Mouse (Mus musculus): ENCODE data around the gene Anapc13. TPM values are rescaled to one million over a fixed set of nuclear protein-coding genes. Genes with fewer than 3 reads are reported as not detected.

The Anapc13 gene
- total RNA-seq (2022), result 100 to 1,000 TPM in 3 of 4 experiments, 10 to 100 TPM in 1; 93.1 to 131 (median 114) TPM

DNA sequence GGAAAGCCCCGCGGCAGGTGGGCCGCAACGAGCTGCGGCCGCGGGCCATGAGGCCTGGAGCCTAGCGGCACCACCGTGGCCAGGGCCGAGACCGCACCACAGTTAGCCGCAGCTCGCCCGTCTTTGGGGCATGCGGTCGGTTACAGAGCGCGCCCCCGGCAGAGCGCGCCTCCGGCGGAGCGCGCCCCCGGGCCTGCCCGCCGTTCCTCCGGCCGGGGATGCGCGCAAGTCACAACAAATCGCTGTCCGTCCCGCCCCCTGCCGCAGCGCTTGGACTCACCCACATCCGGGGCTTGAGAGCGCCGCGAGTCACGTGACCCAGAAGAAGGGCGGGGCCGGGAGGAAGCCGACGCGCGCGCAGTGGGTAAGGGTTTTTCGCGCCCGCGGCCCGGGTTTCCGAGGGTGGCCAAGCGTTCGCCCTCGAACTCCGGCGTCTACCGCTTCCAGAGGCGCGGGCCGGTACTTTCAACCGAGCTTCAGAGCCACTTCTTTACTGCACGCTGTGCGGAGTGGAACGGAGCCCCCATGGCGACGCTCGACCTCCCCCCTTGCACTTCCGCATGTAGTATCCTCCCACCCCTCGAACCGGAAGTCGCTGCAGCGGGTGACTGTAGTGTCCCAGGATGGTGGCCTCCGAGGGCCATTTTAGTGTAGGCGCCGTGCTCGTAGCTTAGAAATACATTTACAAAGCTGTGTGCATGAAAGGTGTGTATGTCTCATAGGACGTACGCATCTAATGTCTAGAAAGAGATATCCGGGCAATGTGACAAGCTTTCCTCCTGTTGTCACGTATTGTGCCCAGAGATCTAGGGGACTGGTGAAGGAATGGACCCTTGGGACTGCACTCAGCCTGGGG lies at the start of gene Anapc13, which contains the start of gene Cep63:
Gene Anapc13, plus strand, starts transcription at position 314 of the 856 bp plus-strand sequence.
Gene Cep63, minus strand, starts transcription at position 552 of the 856 bp plus-strand sequence.
- DNase-seq (ENCODE audit: low spot score in 2 of 2), result peak; percentile 93 to 98

DNA sequence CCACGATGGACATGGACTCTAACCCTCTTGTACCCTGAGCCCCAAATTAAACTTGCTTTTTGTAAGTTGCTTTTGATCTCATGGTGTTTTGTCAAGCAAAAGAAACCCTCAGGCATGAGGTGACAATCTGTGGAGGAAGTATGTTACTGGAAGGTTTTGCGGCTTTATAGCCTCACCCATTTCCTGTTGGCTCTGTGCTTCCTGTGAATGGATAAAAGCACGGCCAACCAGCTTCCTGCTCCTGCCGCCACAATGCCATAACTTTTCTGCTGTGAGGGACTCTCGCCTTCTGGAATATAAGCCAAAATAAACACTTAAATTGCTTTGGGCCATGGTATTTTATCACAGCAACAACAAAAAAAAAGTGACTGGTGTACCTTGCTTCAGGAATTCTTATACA lies 48.6 kb upstream of the Anapc13 start:
- no peak for DNase-seq (ENCODE audit: low spot score in 2 of 2)

DNA sequence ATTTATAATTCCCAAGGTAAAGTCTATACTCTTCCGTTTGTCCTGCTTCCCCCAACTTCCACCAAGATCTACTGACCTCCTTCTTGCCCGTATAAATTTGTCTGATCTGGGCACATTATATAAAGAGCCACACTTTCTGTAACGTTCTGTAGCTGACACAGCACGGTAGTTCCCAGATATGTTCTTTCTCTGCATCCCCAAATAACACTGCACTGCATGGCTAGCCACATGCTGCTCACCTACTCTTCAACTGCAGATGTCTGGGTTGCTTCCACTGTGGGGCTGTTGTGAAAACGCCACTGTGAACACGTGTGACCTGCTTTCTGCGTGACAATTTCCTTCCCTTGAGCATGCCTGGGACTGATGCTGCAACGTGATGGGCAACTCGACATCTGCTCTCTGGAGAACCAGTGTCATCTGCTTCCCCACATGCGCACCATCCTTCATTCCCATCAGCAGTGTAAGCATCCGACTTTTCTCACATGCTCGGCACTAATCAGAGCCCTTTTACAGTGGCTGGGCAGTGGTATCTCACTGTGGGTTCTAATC lies 44.1 kb upstream of the Anapc13 start:
- DNase-seq (ENCODE audit: low spot score in 2 of 2), result no peak

DNA sequence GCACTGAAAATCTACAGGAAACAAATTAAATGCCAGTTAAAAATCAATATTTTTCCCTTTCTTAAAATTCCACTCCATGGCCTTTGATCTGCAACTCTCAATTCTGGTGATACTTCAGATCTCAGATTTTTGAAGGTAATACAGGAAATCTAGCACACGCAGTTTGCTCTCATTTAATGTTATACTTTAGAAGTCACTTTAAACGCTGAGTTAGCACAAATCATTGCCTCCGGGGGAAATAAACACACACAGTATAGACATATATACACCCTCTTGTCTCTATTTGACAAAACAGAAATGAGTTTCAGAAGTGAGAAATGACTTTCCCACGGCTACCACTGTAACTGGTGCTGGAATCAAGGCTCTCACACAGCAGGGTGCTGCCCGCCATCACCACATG lies 38.7 kb upstream of the Anapc13 start:
- DNase-seq (ENCODE audit: low spot score in 2 of 2), result no peak

DNA sequence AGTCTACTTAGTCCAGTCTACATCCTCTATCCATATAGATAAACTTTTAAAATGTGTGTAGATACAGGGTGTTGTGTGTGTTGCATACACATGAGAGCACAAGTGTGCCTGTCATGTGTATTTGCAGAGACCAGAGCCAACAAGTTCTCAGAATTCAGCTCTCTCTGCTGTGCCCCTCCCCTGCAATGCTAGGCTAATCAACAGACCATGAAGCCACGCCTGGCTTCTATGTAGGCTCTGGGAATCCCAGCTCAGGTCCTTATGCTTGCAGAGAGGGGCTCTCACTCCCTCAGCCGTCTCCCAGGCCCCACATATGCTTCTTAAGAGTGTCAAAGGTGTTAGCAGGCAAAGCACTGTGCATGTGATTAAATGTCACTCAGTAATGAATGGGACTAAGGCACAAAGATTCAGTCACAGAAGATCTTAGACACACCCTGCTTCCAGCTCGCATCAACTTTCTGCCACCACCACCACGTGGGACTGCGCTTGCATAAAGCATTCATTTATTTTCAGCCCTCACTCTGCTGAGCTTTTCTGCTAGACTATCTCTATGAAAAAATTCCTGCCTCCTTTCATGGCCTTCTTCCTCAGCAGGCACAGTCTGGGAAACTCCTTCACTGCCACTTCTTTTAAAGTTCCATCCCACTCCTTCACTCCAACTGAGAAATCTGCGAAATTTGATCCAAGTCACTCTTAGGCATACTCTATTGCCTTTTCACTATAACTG lies 31.3 kb upstream of the Anapc13 start:
- DNase-seq (ENCODE audit: low spot score in 2 of 2), result no peak

DNA sequence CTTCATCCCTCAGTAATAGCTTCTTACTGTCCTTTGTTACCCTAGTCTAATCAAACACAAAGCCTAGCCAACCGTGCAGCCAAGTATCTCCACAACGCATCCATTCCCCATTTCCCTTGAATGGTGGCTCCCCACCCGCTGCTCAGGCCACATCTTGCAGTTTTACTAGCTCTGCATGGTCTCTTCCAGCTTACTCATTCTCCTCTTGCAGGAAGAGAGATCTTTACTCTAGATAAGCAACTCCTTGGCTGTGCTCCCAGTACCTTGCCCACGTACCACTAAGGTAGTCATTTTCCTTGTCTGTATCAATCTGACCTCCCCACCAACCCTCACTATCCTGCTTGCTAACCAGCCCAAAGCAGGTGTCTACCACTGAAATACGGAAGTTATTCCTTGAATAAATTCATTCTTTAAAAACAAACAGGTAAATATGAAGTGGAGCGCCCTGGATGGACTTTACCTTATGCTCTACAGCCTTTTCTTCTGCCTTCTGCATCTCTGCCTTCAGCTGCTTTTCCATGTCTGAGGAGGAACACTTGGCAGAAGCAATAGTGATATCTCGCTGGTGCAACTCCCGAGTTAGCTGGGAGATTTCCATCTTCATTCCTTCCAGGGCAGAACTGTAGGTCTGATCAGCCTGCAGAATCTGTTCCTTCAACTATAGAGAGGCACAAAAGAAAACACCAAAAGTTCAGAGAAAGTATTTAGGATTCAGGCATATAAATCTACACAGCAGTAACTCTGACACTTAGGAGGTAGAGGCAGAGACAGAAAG lies 30.2 kb upstream of the Anapc13 start:
- no peak for DNase-seq (ENCODE audit: low spot score in 2 of 2)

DNA sequence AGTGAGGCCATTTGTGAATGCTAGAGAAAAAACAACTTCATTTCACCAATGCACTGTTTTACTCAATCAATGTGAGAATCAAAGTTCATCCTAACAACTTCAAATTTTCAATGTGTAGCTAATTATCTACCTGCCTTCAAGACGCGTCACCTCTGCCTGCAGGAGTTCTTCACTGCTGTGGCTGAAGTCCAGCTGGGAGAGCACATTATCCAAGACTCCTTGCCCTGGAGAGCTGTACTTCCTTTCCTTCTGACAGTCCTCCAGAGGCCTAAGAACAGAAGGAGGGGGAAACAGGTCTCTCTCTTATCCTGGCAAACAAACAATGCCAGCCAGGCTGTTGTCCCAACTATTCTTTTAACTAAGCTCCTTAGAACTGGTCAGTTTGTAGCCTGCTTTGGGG lies 24.9 kb upstream of the Anapc13 start:
- no peak for DNase-seq (ENCODE audit: low spot score in 2 of 2)

DNA sequence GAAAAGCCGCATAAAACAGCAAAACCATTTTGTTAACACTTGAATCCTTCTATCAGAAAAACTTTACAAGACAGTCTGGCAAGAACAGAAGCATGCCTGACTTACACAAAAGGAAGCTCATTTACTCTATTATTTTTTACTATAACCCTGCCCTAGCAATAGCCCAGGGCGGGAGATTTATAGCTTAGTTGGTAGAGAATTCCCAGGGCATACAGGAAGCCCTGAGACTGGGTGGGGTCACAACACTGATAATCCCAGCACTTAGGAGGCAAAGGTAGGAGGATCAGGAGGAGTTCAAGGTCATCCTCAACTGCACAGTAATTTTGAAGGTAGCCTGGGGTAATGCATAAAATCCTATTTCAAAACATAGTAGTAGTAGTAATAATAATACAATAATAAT lies 24.4 kb upstream of the Anapc13 start:
- no peak for DNase-seq (ENCODE audit: low spot score in 2 of 2)

DNA sequence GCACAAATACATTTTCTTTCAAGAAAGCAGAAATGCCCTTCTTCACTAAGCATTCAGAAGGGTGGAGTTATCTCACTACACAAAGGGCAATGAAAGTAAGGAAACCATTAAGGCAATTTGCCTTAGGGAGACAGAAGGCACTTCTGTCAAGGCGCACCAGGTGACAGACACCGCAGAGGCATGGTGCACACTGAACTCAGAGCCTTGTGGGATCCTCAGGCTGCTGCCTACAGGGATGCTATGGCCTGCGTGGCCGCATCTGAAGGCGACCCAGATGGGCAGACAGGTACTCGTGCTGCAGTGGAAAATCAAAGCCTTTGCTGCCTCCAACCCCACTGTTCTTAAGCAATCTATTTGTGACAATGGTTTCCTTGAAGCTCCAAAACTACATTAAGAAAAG lies 20.9 kb upstream of the Anapc13 start:
- DNase-seq (ENCODE audit: low spot score in 2 of 2), result no peak

DNA sequence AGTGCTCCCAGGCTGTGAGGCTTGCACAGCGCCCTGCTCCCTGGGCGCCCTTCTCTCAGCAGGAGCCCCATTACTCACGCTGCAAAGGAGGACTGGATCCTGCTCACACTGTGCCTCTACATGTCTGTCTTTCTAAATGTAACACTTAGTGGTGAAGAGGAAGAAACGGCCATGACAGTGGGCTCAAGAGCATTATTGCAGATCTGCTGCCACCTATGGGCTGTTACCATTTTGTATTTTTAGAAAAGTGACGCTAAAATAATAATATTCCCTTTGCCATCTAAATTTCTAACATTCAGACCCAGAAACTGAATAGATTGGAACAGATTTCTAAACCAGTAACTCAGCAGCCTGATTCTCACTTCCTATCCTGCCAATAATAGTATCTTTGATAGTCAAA lies 18.6 kb upstream of the Anapc13 start:
- no peak for DNase-seq (ENCODE audit: low spot score in 2 of 2)

DNA sequence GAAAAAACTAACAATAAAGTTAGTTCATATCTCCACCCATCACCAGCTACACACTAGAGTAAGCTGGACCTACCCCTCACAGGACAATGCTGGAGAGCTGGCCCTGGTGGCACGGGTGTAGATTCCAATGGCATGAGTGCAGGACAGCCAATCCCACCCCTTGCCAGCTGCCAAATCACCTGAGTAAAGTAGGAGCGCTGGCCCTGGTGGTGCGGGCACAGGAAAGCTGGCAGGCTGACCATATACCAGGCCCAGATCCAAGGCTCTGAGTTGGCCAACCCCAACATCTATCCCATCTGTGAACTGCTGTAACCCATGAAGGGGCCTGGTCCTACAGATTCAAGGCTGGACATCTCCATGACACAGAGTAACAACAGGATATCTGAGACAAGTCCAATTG lies 16.9 kb upstream of the Anapc13 start:
- no peak for DNase-seq (ENCODE audit: low spot score in 2 of 2)

DNA sequence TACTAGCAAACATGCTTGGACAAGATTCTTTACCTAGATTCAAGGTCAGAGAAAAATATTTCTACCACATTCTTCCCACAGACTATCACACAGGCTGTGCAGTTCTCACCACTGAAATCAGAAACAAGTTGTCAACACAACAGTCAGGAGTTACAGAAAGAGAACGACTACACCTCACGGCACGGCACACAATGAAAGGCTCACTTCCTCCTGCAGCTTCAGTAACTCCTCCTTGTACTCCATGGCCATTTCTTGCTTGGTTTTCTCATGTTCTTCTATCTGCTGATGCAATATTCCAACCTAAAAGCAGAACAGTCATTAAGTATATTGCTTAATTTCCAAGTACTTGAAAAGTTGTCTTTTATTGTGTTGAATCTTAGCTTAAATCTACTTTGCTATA lies 11.0 kb upstream of the Anapc13 start:
- DNase-seq (ENCODE audit: low spot score in 2 of 2), result no peak

DNA sequence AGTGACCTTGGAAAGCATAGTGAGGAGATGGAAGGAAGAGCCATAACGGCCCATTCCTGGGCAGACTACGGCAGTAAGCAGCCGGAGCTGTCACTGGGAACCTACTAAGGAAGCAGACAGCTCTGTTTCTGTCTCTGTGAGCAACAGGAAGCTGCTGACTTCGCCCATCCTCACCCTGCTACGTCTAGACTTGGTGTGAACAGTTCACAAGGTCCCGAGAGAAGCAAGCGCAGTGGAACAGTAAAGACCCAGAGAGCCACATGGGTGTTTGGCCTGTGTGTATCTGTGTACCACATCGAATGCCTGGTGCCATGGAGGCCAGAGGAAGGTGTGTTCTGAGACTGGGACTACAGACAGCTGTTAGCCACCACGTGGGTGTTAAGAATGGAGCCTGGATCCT lies 9.8 kb upstream of the Anapc13 start:
- no peak for DNase-seq (ENCODE audit: low spot score in 2 of 2)

DNA sequence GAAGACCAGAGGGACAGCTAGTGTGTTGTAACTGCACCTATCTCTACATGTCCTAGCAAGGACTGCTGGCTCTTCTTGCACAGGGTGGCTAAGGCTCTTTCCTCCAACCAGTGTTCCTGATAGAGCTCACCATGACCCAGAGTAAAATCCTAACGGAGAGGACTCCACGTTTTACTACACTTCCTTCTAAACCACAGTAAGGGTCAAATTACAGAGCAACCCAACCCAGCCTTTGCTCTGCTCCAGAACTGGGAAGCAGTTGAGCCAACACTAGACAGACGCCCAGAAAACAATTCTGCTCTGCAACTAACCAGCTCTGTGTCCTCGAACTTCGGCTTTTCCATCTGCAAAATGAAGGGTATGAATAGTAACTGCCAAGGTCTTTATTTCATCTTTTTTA lies 4.7 kb upstream of the Anapc13 start:
- no peak for DNase-seq (ENCODE audit: low spot score in 2 of 2)

DNA sequence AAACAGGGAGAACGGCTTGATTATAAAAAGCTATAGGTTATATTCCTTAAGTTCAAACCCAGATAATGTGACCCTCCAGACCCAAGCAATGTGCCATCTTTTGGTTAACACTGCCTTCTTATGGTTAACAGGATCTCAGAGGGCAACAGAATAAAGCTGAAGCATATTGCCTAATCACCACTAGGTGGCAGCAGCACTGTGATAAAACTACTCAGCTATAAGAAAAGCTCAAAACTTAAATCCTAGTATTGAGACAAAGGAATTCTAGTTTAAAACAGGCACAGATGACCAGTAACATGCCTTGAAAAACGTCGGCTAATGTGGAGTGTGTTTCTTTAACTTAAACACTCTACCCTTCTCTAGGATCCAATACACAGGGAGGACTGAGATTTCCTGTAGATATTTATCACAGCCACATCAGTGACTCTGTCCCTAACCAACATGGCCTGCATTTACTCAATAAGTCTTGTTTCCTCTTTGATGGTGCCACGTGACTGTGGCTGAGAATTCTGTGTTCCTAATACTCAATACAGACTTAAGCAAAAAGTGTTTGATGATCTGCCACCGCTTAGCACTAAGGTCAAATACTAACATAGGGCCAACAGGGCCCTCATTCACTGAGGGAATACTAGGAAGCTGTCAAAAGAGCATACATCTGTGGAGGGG lies 3.8 kb upstream of the Anapc13 start:
- no peak for DNase-seq (ENCODE audit: low spot score in 2 of 2)

DNA sequence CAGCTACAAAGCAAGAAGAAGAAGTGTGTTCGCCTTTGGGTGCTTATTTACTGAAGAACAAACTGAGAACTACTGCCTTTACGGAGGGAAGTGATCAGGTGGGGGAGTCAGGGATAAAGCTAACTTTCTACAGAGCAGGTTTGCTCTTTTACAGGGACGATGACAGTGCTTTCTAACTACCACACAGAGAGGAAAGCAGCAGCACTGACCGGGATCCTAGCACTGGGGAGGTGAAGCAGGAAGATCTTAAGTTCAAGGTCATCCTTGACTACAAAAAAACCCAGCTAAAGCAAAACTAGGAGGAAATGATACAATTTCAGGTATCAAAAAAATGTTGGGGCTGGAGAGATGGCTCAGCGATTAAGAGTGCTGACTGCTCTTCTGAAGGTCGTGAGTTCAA lies 3.2 kb upstream of the Anapc13 start:
- no peak for DNase-seq (ENCODE audit: low spot score in 2 of 2)

DNA sequence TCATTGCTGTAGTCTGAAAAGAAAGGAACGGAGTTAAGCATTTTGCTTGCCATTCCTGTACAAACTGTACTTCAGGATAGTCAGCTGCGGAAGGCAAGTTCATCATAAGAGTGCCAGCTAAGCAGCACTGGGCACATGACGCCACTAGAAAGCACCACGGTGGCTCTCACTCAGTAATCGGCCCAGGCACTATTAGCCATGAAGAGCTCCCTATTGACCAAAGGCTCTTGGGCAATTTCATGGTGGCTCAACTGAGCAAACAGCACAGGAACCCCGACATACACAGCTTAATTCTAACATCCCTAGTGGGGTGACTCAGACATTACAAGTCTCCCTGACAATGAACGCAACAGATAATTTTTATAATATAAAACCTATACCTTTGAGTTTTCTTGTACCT lies 2.5 kb upstream of the Anapc13 start:
- no peak for DNase-seq (ENCODE audit: low spot score in 2 of 2)

DNA sequence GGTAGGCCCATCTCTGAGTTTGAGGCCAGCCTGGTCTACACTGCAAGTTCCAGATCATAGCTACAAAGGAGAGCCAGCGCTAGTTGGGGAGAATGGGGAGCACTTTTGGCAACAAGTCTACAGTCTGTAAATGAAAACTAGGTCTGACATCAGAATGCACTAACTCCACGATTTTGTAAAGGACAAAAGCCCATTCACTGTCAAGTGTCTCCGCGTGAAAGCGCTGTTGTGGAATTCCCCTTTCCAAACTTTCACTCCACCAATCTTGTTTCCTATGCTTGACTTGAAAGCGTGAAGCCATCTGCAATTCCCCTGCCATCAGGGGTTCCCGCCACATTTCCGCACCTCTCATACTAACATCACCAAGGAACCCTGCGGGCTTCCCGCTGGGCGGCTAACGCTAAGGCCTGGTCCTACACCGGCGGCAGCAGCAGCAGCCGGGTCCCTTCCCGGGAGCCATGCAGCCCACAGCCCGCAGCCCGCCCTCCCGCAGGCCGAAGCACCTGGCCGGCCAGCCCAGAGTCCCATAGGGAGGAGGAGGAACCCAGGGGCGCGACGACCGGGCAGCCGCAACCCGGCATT lies 604 bp upstream of the Anapc13 start:
- DNase-seq (ENCODE audit: low spot score in 2 of 2), result peak in 1 of 2 experiments; percentile 38

DNA sequence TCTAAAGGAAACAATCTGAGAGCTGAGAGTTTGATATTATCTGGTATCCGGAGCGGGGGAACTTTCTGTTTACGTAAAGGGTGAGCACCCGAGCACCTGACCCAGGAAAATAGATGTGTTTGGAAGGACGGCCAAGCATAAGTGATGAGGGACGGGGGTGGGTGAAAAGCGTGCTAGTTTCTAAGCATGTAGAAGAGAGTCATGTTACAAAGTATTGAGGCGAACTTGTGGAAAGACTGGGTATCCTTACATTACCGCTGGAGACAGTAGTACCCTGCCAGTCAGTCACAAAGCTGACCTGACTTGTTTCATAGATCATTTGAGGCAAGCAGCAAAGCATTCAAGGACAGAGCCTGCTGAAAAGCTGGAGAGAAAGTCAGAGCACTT lies 736 bp downstream of the Anapc13 start:
- DNase-seq (ENCODE audit: low spot score in 2 of 2), result no peak

DNA sequence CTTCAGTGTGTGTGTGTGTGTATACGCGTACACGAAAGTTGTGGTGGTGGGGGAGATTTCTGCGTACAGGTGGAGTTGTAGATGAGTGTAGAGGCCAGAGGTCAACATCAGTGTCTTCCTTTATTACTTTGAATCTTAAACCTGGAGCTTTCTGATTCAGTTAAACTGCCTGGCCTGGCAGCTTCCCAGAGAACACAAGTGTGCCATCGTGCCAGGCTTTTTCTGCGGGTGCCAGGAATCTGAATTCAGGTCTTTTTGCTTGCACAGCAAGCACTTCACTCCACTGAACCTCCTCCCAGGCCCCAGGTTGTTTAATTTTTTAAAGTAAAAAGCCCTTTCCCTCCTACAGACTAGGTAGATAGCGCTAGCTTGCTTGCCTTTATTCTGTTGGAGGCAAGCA lies 1.3 kb downstream of the Anapc13 start:
- no peak for DNase-seq (ENCODE audit: low spot score in 2 of 2)

DNA sequence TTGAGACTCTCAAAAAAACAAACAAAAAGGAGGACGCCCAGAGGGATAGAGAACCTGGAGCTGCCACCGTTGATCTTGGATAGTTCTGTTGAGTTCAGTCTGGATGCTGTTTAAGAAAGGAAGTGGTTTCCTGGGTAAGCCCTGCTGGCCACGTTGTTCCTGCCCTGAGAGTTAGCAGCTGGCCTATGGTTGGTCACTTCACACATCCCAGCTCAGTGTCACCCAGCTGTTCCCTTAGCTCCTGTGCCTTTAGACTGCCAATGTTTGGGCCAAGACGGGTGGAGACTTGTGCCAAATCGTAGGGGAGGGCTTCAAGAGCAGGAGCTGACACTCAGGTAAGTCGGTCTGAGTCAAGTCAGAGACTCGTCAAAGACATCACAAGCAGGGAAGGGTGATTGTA lies 3.0 kb downstream of the Anapc13 start:
- no peak for DNase-seq (ENCODE audit: low spot score in 2 of 2)

All from layer of hippocampus, adult 8-10 months (tissue).